Mouse (Mus musculus) urinary bladder, postnatal 10 days (tissue): ENCODE results near the gene Slc22a4.
A peak's percentile ranks its signal among the peaks of the same experiment; 100 is the strongest.

ENCODE experiments used
- DNase-seq: peaks from one replicate; pipeline ENCODE4 v3.0.0; 2022; ENCODE audit warnings: low spot score

The Slc22a4 gene

DNA sequence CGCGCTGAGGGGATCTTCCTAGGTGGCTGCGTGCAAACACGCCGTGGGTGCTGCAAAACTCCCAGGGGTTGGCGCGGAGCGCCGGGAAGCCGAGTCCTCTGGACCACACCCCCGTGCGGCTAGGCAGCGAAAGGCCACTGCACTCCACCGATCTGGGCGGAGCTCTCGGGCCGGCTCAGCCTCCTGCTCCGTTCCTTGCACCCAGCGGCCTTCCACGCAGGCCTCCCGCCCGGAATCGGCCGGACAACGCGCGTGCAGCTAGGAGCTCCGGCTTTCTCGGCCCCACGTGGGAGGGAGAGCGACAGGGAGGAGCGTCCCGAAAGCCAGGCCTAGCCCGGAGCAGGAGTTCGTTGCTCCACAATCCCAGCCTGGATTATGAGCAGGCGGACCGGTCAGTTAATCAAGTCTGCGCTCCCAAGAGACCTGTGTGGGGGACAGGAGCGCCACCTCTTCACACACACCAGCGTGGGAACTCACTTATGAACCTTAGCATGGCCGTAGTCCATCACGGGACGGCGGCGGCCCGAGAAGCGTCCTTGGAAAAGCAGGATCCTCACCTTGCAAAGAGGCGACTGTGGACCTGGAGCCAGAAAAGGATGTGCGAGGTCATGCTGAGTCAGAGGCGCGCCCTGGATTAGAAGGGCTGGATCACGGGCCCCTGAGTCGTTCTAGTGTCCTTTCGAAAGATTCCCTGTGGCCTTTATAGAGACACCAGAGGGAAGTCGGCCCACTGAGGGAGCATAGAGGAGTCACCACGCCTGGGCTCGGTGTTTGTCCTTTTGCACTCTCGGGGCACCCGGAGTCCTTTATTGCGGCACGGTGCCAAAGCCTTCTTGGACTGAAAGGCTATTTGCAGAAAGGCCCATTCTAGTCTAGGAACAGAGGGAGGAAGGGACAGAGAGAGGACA lies at the start of gene Slc22a4:
Gene Slc22a4 (minus strand): TSS at position 47 of the 908 bp plus-strand sequence.
- peak; percentile 29 for DNase-seq

DNA sequence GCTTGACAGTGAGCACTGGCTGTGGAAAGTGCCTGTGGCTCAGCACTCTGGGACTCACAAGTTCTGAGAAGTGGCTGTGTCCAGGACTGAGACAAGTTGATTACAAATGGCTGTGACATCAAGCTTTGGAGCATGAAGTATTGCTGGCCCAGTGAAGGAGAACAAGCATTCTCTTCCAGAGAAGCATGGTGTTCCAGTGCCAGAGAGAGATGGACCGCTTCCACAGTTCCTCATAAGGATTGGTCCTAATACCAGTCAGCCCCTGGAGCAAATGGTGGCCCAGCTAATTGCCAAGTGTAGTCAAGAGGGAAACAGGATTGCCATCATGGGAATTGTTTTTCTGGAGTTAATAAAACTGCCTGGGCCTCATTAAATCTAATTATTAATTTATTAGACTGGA lies 48.2 kb upstream of the Slc22a4 start:
- no peak for DNase-seq

DNA sequence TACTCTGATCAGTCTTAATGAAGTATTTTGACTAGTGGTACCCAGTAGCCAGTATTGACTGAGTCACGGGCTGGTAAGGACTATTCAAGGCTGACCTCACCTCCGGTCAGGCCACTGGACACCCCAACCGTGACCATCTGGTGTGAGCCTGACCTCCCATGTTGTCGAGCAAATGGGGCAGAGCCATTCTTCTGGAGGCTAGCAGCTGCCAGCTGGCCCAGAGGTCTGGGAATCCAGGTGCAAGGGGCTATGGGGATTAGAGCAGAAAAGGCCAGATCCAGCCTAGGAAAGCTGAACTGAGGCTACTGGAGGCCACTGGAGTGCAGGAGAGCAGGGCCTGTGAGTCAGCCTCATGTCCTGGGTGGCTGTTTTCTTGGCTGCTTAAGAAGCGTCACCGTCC lies 47.5 kb upstream of the Slc22a4 start:
- DNase-seq = no peak

DNA sequence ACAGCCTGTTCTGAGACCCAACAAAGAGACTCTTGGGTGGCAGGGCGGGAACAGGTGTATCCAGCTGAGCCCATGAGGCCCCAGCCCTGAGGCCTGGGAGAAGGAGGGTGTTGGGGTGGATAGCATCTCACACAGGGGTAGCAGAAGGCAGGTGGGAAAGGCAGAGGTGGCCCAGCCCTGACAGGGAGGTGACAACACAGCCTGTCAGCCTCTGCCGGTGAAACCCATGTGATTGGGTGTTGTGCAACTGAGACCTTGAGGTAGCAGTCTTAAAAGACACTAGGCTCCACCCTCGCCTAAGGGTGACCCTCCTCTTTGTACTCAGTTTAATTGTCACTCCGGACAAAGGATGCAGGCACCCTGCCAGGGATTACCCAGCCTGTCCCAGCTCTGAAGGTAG lies 45.4 kb upstream of the Slc22a4 start:
- no peak for DNase-seq

DNA sequence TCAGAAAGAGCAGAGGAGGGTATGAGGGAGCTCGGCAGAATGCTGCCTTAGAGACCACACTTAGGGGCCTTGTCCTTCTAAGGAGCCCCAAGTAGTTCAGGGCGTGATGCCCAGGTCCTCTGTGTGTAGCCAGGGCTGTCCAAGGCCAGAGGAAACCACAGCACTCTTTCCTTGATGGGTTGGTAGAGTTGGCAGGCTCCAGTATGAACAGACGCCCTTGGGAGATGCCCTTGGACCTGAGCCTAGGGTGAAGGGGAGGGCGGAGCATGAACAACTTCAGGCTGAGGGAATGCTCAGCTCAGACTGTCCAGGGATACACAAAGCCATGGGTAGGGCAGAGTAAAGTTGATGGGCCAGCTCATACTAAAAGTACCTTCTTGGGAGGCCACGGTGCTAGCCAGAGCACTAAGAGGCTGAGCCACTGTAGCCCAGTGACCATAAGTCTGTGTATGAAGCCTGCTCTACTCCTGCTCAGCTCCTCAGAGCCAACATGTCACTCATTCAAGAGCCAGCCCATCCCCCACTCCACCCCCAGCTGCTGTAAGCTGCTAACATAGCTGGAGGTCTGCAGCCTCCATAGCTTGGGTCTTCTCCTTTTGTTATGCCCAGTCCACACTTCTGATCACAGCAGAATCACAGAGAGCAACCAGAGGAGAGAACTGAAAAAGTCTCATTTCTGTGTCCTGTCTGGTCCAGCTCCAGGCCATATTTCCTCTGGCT lies 44.0 kb upstream of the Slc22a4 start:
- no peak for DNase-seq

DNA sequence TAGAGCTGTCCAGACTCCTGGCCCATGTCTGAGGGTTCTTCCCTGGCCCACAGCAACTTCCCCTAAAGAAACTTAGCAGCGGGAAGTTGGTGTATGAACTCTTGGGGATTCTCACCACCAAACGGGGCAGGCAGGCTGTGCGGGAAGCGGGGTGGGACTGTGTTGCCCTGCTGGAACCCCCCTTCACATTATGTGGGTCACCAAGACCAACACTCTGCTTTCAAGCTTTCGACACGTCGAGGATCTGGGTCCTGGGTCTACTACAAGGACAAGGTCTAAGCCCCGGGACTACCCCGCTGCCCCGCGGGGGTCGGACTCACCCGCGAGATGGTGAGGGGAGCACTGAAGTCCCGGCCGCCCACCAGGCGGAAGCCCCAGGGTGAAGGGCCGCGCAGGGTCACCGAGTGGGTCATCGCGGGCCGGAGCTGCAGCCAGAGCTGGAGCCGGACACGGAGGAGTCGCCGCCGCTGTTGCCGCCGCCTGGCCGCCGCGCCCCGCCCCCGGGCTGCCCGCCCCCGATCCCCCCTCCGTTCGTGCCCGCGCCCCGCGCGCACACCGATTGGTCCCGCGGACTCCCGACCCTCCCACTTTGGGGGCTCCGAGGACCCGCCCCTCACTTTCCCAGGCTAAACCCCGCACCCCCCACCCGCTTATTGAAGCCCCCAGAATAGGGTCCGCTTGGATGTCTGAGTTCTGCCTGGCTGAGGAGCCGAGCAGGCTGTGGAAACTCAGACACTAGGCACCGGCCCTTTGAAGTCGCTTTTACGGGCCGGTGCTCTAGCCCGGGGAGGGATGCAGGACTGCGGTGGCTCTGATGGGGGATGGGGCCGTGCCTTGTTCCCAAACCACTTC lies 40.9 kb upstream of the Slc22a4 start, which contains the start of gene Pdlim4:
Gene Pdlim4 (minus strand): TSS at position 495 of the 852 bp plus-strand sequence.
- no peak for DNase-seq

DNA sequence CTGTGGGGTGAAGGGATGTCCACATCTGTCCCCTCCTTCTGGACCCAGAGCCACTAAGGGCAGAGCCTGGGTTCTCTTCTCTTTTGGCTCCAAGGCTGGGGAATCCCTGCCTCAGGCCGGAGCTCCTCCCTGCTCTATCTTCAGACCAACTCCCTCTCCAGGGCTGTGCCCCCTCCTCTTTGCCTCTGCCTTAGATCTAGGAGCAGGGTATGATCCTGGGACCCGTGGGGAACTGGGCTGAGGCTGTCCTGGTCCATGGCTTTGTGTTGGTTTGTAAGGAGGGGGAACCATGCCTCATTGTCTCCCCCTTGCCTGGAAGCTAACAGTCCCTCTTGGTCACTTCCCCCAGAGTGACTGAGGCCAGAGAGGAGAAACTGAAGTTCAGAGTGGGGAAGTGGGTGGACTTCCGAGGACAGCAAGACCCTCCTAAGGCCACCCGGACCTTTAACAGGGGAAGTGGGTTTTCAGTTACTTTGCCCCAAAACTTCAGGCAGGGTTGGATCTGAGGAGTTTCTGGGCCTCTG lies 40.2 kb upstream of the Slc22a4 start:
- DNase-seq = no peak

DNA sequence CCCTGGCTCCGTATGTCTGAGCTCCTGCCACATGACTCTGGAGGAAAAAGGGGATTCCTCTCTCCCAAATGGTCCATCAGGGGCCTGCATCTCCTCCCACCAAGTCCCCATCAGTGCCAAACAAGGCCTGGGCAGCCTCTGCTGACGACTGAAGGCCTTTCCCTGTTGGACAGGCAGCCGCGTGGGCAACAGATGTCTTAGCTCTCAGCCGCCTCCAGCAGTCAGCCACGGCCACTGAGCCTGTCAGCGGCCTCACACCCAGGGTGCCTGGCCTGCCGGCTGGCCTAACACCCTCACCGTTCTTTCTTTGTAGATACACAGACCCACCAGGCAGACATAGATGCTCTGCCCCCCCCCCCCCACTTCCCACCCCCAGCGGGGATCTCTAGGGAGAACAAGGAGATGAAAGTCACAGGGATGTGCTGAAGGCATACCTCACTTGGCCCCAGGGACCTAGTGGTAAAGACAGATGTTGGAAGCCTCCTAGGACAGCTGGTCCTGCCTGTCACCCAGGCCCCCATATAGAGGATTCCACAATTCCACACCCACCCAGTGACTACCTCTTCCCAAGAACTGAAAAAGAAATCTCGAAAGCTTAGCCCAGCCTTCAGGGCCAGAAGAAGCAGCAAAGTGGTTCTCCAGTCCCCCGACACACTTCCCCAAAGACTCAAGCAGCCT lies 39.6 kb upstream of the Slc22a4 start:
- no peak for DNase-seq

DNA sequence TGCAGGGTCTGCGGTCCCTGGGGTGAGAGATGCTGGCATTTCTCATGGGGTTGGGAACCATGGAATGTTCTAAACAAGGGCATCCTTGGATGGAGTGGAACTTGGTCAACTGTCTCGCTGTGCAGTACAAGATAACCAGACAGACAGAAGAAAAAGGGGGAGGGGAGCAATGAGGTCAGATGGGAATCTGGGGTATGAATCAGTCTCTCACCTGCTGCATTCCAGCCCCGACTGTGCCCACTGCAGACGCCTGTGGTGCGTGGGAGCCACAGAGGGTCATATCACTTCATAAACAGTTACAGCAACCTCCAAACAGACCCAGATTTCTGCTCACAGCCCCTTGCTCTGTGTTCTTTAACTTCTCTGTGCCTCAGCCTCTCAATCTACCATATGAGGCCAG lies 38.5 kb upstream of the Slc22a4 start:
- DNase-seq = no peak

DNA sequence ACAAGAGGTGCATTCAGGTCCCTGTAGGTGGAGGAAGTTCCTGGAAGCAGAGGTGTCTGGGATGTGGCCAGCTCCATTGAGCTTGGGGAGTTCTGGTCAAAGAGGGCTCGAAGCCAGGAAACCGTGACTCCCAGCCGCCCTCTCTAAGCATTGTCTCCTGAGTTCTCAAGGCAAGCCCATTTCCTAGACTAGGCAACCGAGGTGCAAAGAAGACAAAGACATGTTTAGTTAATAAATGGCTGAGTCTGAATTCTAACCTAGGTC lies 38.0 kb upstream of the Slc22a4 start:
- DNase-seq = no peak

DNA sequence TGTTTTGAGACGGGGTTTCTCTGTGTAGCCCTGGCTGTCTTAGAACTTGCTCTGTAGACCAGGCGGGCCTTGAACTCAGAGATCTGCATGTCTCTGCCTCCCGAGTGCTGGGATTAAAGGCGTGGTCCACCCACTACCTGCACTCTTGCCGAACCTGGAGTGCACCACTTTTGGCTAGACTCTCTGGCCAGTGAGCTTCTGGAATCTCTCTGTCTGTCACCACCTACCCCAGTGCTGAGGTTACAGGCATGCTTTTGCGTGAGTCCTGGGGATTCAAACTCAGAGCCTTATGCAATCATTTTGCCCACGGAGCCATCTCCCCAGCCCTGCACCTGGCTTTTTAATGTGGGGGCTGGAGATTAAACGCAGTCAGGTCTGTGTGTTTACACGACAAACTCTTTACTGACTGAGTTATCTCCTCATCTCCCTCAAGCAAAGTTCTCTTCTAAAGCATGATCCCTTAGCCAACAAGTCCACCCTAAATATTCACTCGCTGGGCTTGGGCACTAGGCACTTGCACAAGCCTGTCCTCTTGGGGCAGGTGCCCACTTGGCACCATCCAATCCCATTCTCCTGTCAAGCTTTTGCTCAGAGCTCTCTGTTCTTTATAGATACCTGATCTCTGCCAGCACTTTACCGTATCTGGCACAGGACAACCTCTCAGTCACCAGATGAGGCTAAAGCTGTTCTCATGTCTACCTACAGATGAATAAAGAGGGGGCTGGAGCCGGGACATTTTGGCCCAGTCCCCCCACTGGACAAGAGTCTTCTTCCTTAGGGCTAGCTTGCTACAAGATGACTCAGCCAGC lies 37.4 kb upstream of the Slc22a4 start:
- no peak for DNase-seq

DNA sequence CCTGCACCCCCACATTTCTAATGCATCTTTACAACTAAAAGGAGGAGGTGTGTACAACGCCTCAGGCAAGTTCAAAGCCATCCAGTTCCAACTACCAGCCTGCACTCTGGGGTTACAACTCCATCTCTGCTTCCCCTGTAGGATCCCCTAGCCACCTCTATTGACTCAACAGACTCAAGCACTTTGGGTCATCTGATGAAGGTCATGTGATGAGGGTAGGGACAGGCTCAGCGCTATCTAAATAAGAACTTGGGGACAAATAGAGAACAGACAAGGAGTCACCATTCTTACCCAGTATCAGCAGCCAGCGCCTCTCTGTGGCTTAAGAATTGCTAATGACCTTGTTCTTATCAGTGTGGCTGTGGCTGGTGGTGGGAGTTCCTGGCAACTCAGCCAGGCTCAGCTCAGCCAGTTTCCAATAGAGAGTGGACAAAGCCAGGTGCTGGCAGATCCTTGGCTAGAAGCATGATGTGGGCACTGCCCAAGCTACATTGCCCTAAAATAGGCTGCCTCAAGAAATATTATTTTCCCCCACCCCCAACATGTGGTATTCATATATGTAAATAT lies 36.6 kb upstream of the Slc22a4 start:
- no peak for DNase-seq

DNA sequence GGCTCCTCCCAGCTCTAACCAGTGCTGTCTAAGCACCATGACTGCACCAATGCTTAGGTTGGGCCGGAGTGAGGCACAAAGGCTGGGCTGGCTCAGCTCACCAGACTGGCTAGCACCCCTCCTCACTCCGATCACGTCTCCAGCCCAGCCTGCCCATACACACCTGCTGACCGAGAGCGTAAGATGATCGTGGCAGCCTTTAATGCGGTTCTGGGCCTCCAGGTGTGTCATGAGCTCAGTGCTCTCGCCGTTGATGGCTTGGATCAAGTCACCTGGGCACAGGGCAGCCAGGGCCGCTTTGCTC lies 35.5 kb upstream of the Slc22a4 start:
- DNase-seq = no peak

DNA sequence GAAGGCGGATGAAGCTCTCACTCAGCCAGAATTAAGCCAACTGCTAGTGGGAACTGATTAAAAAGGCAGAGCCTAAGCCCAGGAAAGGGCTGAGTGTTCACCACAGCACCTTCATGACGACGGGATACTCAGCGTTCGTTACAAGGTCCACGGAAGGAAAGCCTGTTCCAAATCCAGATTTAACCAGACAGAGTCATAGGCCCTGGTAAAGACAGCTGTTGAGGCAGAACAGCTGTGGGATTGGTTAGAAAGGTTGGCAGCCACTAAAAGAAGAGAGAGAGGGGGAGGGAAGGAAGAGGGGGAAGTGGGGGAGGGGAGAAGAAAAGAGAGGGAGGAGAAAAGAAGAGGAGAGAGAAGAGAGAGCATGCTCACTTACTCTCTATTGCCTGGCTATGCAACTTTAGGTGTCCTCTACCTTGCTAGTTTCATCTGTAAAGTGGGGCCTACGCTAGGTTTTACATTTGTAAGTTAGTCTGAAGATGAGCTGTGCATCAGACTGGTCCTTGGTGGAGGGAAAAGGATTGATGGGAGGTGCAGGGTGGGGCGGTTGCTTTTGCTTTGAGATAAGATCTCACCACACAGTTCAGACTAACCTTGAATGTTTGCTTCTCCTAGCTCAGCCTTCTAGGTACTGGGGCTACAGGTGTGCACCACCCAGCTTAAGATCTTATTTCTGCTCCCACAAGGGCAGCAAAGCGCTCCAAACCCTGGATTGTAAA lies 35.0 kb upstream of the Slc22a4 start:
- no peak for DNase-seq

DNA sequence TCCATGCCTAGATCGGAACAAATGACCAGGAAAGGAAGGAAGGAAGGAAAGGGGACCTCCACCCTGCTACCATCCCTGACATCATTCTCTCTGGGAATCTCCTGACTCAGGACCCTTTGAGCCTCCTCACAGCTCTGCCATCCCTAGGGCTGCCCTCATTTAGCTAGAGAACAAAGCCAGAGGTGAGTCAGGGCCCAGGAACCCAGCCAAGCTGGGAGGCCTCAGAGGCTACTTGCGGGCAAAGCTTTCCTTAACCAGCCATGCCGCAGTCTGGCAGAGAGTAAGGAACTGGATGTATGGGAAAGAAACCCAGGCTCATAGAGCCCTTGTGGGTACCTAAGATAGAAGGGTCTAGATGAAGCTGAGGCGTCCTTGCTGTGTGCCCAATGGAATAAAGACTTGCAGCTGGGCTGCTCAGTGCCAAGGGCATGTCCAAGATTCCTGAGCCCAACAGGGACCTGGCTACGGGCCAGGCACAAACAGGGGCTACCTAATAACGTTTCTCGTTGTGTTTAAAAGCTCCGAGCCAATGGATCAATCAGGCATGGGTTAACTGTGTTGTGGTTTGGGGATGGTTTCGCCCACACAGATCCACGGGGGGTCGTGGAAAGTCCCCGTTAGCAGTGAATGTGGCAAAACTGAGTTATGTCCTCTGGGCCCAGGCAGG lies 34.3 kb upstream of the Slc22a4 start:
- DNase-seq = no peak

DNA sequence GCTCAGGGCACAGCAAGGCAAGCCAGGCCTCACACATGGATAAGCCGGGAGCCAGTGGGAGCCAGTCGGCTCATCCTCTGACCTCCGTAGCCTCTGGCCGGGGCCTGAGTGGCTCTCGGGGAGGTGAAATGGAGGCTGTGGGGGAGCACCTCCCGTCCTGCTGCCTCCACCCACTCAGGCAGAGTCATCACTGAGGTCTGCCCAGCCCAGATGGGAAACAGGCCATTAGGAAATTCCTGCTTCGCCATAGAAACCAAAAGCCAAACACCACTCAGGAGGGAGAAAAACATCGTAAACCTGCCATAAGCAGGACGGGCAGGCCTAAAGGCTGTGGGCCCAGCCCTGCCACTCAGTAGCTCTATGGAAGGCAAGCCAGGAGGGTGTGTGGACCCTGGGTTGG lies 32.4 kb upstream of the Slc22a4 start:
- no peak for DNase-seq

DNA sequence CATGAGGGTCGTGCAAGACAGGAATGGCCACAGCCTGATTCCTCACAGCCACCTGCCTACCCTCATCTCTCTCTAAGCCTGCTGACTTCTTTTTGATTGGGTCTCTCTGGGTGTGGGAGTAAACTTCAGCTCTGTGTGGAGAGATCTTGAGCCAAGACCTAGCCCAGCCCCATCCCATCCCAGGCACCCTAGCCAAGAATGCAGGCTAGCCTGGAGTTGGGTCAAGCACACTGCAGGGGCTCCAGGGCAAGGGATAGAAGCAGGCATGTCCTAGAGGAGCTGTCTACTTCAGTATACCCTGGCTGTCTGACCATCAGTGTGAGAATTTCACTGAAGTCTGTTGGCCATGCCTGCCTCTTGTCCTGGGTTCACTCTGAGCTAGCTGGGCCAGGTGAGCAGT lies 31.6 kb upstream of the Slc22a4 start:
- no peak for DNase-seq

DNA sequence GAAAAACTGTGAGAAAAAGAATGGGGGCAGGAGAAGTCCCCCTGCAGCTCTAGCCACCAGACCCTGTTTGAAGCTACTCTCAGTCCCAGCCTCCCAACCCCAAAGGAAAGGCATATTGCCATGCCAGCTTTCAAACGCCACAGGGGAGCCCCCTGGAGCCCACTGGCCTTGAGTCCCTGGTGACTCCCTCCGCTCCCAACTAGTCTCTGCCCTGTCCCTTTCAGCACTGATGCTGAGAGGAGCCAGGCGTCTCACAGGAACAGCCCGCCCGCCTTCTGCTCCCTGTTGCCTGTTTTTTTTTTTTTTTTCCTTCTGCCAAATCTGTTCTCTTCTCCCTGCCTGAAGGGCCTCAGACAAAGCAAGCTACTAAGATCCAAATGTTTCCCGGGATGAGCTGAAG lies 30.8 kb upstream of the Slc22a4 start:
- no peak for DNase-seq

DNA sequence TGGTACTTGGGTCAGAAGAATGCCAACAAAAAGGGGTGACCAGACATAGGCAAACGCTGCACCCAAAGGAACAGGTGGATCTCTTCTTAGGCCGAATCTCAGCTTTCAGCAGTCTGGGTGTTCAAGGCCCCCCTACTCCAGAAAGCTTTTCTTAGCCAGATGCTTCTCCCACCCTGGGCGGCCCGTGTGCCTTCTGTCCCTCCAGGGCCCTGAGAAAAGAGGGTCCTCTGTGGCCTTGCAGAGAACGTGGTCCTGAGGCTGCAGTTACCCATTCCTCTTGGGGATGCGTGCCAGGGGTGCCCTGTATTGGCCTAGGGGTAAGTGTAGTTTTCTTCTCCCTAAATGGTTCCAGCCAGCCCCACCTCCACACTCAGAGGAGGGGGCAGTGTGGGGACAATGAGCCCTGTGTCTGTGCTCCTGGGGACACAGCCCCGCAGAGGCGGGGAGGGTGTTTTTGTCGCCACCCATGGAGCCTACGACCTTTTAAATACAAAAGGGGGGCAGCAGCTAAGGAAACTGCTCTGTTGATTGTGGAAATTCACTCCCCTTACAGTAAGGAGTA lies 30.2 kb upstream of the Slc22a4 start:
- DNase-seq = no peak
